Mouse (Mus musculus) C2C12 (cell line): Measurements from ENCODE around the gene Foxd3.

ENCODE experiments used
- CTCF ChIP-seq: IDR thresholded peaks from one replicate; pipeline ENCODE4 v1.5.1; 2011; ENCODE audit not compliant: control insufficient read depth, insufficient read depth, insufficient read length
- MAX ChIP-seq: IDR thresholded peaks from one replicate; pipeline ENCODE4 v1.6.1; 2011; ENCODE audit warnings: mild to moderate bottlenecking, control low read depth
- MYOG ChIP-seq: IDR thresholded peaks from one replicate; pipeline ENCODE4 v1.6.1; 2011; ENCODE audit not compliant: control insufficient read depth, insufficient read length; ENCODE audit errors: extremely low read depth

GRCm38 (mm10) chr4:99612156-99612555 is 43.9 kb upstream of the Foxd3 start:
- TF ChIP-seq CTCF (no peak), MYOG (no peak), MAX (no peak)
